In the genomic region with DNA sequence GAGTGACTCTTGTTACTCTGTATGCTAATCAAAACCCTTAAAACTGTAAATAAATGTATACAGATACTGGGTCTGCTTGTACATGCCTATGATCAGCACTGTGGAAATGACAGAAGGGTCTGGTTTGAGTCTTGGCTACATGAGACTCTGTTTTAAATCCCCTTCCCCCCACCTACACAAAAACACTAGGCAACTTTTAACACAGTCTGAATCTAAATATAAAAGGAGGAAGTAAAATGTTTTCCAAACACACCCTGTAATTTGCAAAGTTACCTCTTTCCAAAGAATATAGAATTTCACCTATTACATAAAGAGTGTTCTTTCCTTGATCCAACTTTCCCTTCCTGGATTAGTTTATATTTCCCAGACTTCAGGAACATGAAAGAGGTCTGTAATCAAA, we compare ENCODE assay signal across 16 mouse cellular contexts. TPM values are rescaled to one million over a fixed set of nuclear protein-coding genes. Genes with fewer than 3 reads are reported as not detected.
DNase-seq lines count a peak whose midpoint lies in the region; TF ChIP-seq lines count a peak whose summit lies in the region.
"Had no signal": no experiment of that assay in that cellular context is flagged by ENCODE, and none has a peak within 500 bp of the region (broad histone marks: within the 10 kb centered on the region; RNA-seq: fewer than 3 reads in every experiment).

No protein-coding gene starts in this region.

- TF ChIP-seq CTCF in layer of hippocampus, adult 2 months (conservative IDR thresholded peaks at IDR 0.05) = no peak
- no peak for TF ChIP-seq CTCF in lung, adult 2 months (IDR thresholded peaks at IDR 0.05; ENCODE audit: insufficient read depth, low read length)

- no peak overlapping the region for H3K4me3 ChIP-seq in layer of hippocampus, adult 2 months
- no peak overlapping the region for H3K4me3 ChIP-seq in lung, adult 2 months (replicated peaks; ENCODE audit: extremely low read depth, low read depth, low read length)
- H3K4me3 ChIP-seq in brown adipose tissue, adult 24 weeks (ENCODE audit: insufficient read depth, low read depth, low read length) = no peak overlapping the region
- H3K4me3 ChIP-seq in macrophage (ENCODE audit: inconsistent target) = no peak overlapping the region
- H3K4me3 ChIP-seq: liver, embryonic 12.5 days; megakaryocyte, embryonic 14.5 days had no signal

- DNase-seq in layer of hippocampus, adult 2 months (ENCODE audit: low spot score in 2 of 2) = no peak
- no peak for DNase-seq in layer of hippocampus, adult 18-20 months (ENCODE audit: low spot score in 2 of 2)
- DNase-seq in lung, postnatal 36 days = peak; percentile 37
- DNase-seq in lung, adult 2 months = no peak
- DNase-seq in frontal cortex, adult 2 months (ENCODE audit: extremely low spot score in 1 of 2, low spot score in 1 of 2) = no peak
- DNase-seq: cerebellum, adult 11 months; cerebellum, postnatal 36 days; gastrocnemius, postnatal 25 days; heart, postnatal 14 days; kidney, adult 8-10 months; kidney, postnatal 25 days; thymus, postnatal 25 days had no signal

- H3K27ac ChIP-seq in layer of hippocampus, adult 2 months = peak overlapping the region; percentile 39; the same call in 1 of the 2 replicates
- H3K27ac ChIP-seq in brown adipose tissue, adult 24 weeks (replicated peaks; ENCODE audit: low read depth, low read length) = 0 out of 2 replicates have a peak overlapping the region, but pooled peaks have one; percentile 18
- H3K27ac ChIP-seq in macrophage = peak overlapping the region; percentile 87
- H3K27ac ChIP-seq: liver, embryonic 12.5 days had no signal

- H3K79me2 ChIP-seq in macrophage (ENCODE audit: inconsistent target) = no peaks in the 10 kb centered on the region

- TF ChIP-seq POLR2A in lung, adult 2 months (IDR thresholded peaks at IDR 0.05; ENCODE audit: borderline replicate concordance, extremely low read depth, low read depth, low read length) = no peak

- H3K4me1 ChIP-seq in lung, adult 2 months (ENCODE audit: control insufficient read depth, insufficient read depth, low read length) = peaks cover 6% of the 10 kb centered on the region
- no peaks in the 10 kb centered on the region; the same call in 1 of the 2 replicates for H3K4me1 ChIP-seq in brown adipose tissue, adult 24 weeks (ENCODE audit: control insufficient read depth, insufficient read depth, insufficient read length, low read length)

- H3K36me3 ChIP-seq in macrophage (ENCODE audit: inconsistent target) = no peaks in the 10 kb centered on the region
- H3K36me3 ChIP-seq: liver, embryonic 12.5 days had no signal

RNA-seq across cellular contexts. Expression of a gene that starts 14.2 kb away (rescaled TPM):
- 10 to 100 TPM; 72.3 to 75.6 TPM for total RNA-seq in layer of hippocampus, adult 2 months (2021)
- 10 to 100 TPM; 51.8 to 57.3 TPM for total RNA-seq in layer of hippocampus, adult 18-20 months (2021)
- polyA plus RNA-seq in lung, adult 2 months (2012; rRNA removed) = 7.2 and 12.4 TPM in 2 replicates
- 15.3 and 23.7 TPM in 2 replicates for polyA plus RNA-seq in brown adipose tissue, adult 24 weeks (2012; ENCODE audit: insufficient read depth, insufficient read length, missing spikeins)
- total RNA-seq in macrophage (2018; cell fraction: chromatin; rRNA removed) = 100 to 1,000 TPM in 23 of 26 experiments, 10 to 100 TPM in 3; 31.2 to 298 (median 216) TPM
- total RNA-seq in macrophage (2018; cell fraction: cytosol; rRNA removed) = 10 to 100 TPM; 34.0 to 61.6 (median 45.3) TPM
- total RNA-seq in macrophage (2018; cell fraction: nucleus; rRNA removed) = 100 to 1,000 TPM in 18 of 26 experiments, 10 to 100 TPM in 8; 32.5 to 240 (median 113) TPM
- 32.8 to 48.7 TPM (median 39.6 TPM) in 3 replicates for polyA plus RNA-seq in macrophage (2018)
- polyA plus RNA-seq in frontal cortex, adult 2 months (2012; rRNA removed) = 89.0 and 90.7 TPM in 2 replicates

Comparison
In these comparisons a context has a peak if more than half of its experiments do, and no peak if none do; other contexts are left out.
1. H3K27ac ChIP-seq: peak in every context shown above with its lines; median percentile 87 in macrophage; 39 in layer of hippocampus, adult 2 months; 18 in brown adipose tissue, adult 24 weeks.